Mouse (Mus musculus) R1 (cell line): ENCODE data around the gene Fxyd5.

Source experiments
- DNase-seq: peaks from one replicate; pipeline ENCODE4 v3.0.0-alpha.2; 2018; ENCODE audit warnings: low read depth, low spot score

Fxyd5 gene

GRCm38 (mm10) chr7:31042431-31042910 lies at the start of gene Fxyd5:
Fxyd5 (minus strand) TSS chr7:31042481.
- DNase-seq: no peak

- DNase-seq: no peak
These were observed 47.4 kb upstream of the Fxyd5 start for GRCm38 (mm10) chr7:31089721-31090120.

GRCm38 (mm10) chr7:31088206-31088605 lies 45.9 kb upstream of the Fxyd5 start:
- no peak for DNase-seq

- no peak for DNase-seq
These were observed 45.0 kb upstream of the Fxyd5 start for GRCm38 (mm10) chr7:31087262-31087661.

DNA sequence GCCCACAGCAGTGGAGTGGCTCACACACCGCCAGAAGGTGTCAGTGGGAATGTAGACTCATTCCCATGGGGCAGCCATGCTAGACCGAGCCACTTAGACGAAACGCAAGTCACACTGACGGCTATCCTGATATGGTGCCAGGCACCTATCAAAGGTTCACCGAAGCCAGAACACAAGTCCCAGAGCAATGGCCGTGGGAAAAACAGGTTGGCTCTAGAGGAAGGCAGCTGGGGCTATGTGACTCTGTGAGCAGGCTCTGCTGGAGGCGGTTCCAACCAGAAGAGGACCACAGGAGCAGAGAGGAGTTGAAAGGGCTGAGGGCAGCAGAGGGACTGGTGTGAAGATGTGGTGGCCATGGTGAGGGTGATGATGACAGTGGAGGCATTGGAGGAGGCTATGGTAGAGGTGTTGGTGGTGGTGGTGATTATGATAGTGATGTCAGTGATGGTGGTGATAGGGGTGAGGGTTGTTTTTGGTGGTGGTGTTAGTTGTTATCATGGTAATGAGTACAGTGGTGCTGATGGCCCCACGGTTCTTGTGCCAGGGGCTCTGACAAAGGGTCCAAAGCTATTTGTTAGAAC lies 44.0 kb upstream of the Fxyd5 start:
- DNase-seq: no peak

GRCm38 (mm10) chr7:31085171-31085570 lies 42.9 kb upstream of the Fxyd5 start:
- peak; percentile 44 for DNase-seq

- DNase-seq: no peak
These were observed 41.9 kb upstream of the Fxyd5 start for GRCm38 (mm10) chr7:31084140-31084539.

DNA sequence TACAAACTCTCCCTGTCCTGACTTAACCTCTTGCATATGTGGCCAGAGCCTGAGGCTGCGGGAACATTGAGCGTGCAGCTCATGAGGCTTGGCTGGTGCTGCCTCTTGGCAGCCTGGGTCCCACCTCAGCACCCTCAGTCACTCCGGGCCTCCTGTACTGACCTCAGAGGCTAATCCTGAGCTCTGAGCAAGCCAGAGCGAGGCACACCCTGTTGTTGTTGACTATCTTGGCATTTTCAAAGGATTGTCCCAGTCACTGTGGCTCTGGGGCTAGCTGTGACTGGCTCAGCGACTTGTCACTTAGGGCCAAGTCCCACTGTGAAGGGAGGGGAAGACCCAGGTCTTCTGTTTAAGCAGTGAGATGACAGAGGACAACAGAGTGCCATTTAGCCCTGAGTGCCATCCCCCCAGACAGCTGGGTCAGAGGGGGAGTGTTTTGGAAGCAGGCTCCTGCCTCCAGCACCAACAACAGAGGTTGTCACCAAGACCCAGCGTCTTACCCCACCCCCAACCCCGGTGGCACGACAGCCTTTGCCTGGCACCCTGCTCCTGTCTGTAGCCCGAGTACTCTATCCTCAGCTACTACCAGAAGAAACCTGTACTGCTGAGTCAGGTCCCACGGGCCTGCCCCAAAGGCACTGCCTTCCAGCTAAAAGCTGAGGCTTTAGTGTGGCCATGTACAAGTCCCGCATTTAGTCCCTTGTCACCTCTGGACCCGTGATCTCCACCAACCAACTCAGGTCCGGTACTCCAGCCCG lies 40.7 kb upstream of the Fxyd5 start:
- no peak for DNase-seq

DNA sequence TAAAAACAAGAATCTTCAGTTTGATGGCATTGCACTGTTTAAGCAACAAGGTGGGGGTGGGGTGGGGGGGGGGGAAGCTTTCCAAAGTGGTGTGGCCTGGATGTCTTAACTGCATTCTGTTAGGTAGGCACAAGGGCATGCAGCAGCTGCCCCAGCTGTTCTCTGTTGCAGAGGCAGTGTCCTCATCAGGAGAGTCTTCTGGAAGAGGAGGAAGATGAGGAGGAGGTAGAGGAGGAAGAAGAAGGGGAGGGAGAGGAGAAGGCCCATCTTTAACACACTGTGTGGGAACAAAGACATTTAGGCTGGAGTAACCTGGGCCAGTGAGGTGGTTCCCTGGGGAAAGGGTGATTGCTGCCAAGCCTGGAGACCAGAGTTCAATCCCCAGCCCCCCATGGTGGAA lies 39.8 kb upstream of the Fxyd5 start:
- no peak for DNase-seq

- no peak for DNase-seq
These were observed 38.8 kb upstream of the Fxyd5 start for GRCm38 (mm10) chr7:31081106-31081505.

DNA sequence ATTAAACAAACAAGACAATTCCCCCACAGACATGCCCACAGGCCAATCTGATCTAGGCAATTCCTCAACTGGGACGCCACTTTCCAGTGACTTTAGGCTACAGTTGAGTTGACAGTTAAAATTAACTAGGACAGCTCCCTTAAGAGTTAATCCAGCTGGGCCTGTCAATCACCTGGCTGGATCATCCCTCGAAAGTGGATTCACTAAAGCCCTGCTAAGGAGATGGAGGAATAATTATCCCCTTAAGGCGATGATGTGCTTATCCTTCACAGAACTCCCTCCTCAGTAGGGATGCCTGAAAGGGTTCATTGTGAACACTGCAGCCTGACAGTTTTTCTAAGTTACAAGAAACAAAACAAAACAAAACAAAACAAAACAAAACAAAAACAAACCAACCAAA lies 38.3 kb upstream of the Fxyd5 start:
- no peak for DNase-seq

- no peak for DNase-seq
These were observed 37.4 kb upstream of the Fxyd5 start for GRCm38 (mm10) chr7:31079670-31080069.

DNA sequence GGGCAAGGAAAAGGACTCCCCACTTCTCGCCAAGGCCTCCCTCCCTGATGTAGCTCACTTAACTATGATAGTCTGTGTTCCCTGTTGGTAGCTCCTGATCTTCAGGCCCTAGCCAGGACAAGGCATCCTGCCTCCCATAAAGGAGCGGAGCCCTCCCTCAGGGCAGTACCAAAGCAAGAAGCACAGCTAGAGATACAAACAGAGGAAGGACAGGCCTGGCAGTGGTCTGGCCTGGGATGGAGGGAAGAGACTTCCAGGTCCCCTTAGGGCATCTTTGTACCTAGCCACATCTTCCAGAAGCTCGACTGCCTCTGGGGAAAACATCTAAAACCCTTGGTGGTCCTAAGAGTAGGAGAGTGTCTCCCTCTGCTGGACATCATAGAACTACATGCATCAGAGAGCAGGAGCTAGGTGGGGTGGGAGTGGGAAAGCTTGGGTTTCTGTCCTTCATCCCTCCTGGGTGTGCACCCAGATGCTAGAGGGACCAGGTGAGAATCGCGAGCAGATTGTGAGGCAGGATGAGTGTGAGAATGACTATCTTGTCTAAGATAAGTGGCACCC lies 35.7 kb upstream of the Fxyd5 start:
- peak; percentile 67 for DNase-seq

GRCm38 (mm10) chr7:31077470-31077869 lies 35.2 kb upstream of the Fxyd5 start:
- no peak for DNase-seq

GRCm38 (mm10) chr7:31076492-31076891 lies 34.2 kb upstream of the Fxyd5 start, which contains the start of gene Fxyd3:
Fxyd3 (minus strand) TSS chr7:31076704.
- DNase-seq: no peak

DNA sequence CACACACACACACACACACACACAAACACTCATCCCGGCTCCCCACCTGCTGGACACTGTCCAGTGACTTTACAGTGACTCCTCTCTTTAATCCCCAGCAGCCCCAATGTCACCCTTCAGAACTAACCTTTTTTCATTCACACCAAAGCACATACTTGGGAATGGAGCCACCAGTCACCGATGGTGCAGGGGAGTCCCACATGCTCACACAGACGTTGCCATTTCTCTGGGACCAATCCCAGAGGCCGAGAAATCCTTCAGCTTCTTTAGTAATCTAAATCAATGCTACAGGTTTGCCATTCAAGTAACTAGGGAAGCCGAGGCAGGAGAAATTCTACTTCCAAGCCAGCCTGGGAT lies 32.4 kb upstream of the Fxyd5 start:
- no peak for DNase-seq

- no peak for DNase-seq
These were observed 31.9 kb upstream of the Fxyd5 start for GRCm38 (mm10) chr7:31074061-31074712.

DNA sequence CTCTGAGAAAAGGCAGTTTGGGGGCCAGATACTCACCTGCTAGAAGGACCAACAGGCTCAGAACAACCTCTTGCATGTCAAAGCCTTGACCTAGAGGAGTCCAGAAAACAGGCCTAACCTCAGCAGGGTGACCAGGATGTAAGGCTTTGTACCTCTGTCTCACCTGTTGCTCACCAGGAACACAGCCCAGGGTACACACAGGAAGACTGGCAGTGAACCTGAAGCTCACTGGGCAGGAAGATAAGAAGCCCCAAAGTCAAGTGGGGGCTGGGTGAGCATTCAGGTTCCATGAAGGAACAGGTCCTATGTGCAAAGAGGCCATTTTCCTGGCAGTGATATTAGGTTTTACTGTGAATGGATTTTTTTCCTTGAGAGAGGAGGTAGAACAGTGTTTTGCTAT lies 31.3 kb upstream of the Fxyd5 start:
- DNase-seq: no peak

- DNase-seq: peak; percentile 54
These were observed 30.0 kb upstream of the Fxyd5 start for GRCm38 (mm10) chr7:31072326-31072725.

DNA sequence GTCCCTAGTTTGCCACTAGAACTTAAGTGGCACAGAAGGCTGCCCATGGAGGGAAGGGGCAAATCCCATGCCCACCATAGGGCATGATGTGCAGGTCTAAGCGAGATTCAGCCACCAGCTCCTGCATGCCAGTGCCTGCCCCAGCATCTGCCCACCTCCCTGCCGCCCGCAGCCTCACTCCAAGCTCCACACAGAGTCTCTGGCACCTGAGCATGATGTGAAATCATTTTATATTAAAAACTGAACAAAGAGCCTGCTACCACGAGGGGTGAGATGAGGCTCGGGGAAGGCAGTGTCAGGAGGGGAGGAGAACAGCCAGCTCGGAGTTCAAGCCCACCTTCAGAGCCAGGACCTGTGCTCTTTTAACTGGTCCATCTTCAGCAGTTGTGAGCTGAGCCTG lies 28.0 kb upstream of the Fxyd5 start:
- DNase-seq: no peak

DNA sequence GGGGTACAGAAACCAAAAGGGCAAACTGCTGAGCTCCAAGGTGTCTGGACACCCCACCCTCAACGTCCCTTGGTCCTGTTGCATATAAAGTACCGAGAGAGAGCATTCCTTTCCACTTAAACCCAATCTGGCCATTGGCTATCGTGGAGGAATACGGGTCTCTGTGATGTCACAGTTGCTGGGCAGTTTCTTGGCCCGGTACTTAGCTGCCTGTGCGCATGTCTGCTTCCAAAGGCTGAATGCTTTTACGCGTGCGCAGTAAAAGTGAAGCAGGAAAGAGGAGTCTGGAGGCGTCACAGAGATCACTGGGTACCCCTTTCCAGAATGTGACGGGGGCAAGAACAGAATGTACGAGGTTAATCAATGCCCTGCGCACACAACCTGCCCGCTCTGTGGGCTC lies 27.2 kb upstream of the Fxyd5 start:
- peak; percentile 89 for DNase-seq

- DNase-seq: peak; percentile 60
These were observed 25.6 kb upstream of the Fxyd5 start for GRCm38 (mm10) chr7:31067836-31068235.
